Mouse (Mus musculus): ENCODE measurements at regions not wholly inside any gene's neighbourhood (a gene's known extent, or its start where the extent isn't known, plus 50 kb on each side); places are given as distances from the start of the nearest gene placed in this dataset.

GRCm38 (mm10) chr11:17870690-17871089 lies 83.0 kb downstream of the Etaa1 start:
- Histone ChIP-seq H3K27me3 (ENCODE audit: insufficient read depth, low read length) (no peaks in the 10 kb centered on the region; the same call in 1 of the 2 replicates), H3K4me3 (ENCODE audit: low read depth, low read length) (no peak overlapping the region), H3K9me3 (replicated peaks) (no peaks in the 10 kb centered on the region), H3K36me3 (replicated peaks) (no peaks in the 10 kb centered on the region), H3K4me1 (ENCODE audit: insufficient read depth, low read depth, low read length) (no peaks in the 10 kb centered on the region)
- ATAC-seq (ENCODE audit: extremely low read depth, insufficient number of reproducible peaks, low FRiP score, poor library complexity, severe bottlenecking) (no peak), DNase-seq (ENCODE audit: low spot score) (no peak)
- no peak for TF ChIP-seq CTCF (IDR thresholded peaks at IDR 0.05; ENCODE audit: low read depth, low read length)
- no peak for TF ChIP-seq TAL1 (conservative IDR thresholded peaks at IDR 0.05; ENCODE audit: low read depth, low read length)
- no peak for TF ChIP-seq GATA1 (IDR thresholded peaks at IDR 0.05; ENCODE audit: borderline replicate concordance, low read length)
- TF ChIP-seq GATA2 (IDR thresholded peaks at IDR 0.05; ENCODE audit: borderline replicate concordance, low read depth, low read length) = no peak
- no peak for TF ChIP-seq POLR2AphosphoS5 (IDR thresholded peaks at IDR 0.05; ENCODE audit: insufficient replicate concordance, low read depth, low read length)

- H3K4me3 ChIP-seq (ENCODE audit: low read depth, low read length) = no peak overlapping the region
- no peak for ATAC-seq (ENCODE audit: extremely low read depth, insufficient number of reproducible peaks, low FRiP score, poor library complexity, severe bottlenecking)
- no peaks in the 10 kb centered on the region for H3K4me1 ChIP-seq (ENCODE audit: insufficient read depth, low read depth, low read length)
- DNase-seq (ENCODE audit: low spot score) = no peak
- TF ChIP-seq CTCF (IDR thresholded peaks at IDR 0.05; ENCODE audit: low read depth, low read length) (no peak), POLR2AphosphoS5 (IDR thresholded peaks at IDR 0.05; ENCODE audit: insufficient replicate concordance, low read depth, low read length) (no peak), GATA1 (IDR thresholded peaks at IDR 0.05; ENCODE audit: borderline replicate concordance, low read length) (no peak), GATA2 (IDR thresholded peaks at IDR 0.05; ENCODE audit: borderline replicate concordance, low read depth, low read length) (no peak), TAL1 (conservative IDR thresholded peaks at IDR 0.05; ENCODE audit: low read depth, low read length) (no peak)
- H3K9me3 ChIP-seq (replicated peaks) = no peaks in the 10 kb centered on the region
- no peaks in the 10 kb centered on the region for H3K36me3 ChIP-seq (replicated peaks)
- no peaks in the 10 kb centered on the region; the same call in 1 of the 2 replicates for H3K27me3 ChIP-seq (ENCODE audit: insufficient read depth, low read length)
These were observed 81.8 kb downstream of the Etaa1 start for GRCm38 (mm10) chr11:17871920-17872319.

- ATAC-seq (ENCODE audit: extremely low read depth, insufficient number of reproducible peaks, low FRiP score, poor library complexity, severe bottlenecking) (no peak), DNase-seq (ENCODE audit: low spot score) (no peak)
- TF ChIP-seq POLR2AphosphoS5 (IDR thresholded peaks at IDR 0.05; ENCODE audit: insufficient replicate concordance, low read depth, low read length) = no peak
- TF ChIP-seq CTCF (IDR thresholded peaks at IDR 0.05; ENCODE audit: low read depth, low read length) = no peak
- no peak for TF ChIP-seq GATA1 (IDR thresholded peaks at IDR 0.05; ENCODE audit: borderline replicate concordance, low read length)
- no peak for TF ChIP-seq GATA2 (IDR thresholded peaks at IDR 0.05; ENCODE audit: borderline replicate concordance, low read depth, low read length)
- TF ChIP-seq TAL1 (conservative IDR thresholded peaks at IDR 0.05; ENCODE audit: low read depth, low read length) = no peak
These were observed 70.4 kb downstream of the Etaa1 start for GRCm38 (mm10) chr11:17883276-17883675.

More at GRCm38 (mm10) chr11:17883276-17883675, 70.4 kb downstream of the Etaa1 start:
- H3K4me1 ChIP-seq (ENCODE audit: insufficient read depth, low read depth, low read length) = no peaks in the 10 kb centered on the region
- no peaks in the 10 kb centered on the region for H3K9me3 ChIP-seq (replicated peaks)
- H3K4me3 ChIP-seq (ENCODE audit: low read depth, low read length) = no peak overlapping the region
- H3K27me3 ChIP-seq (ENCODE audit: insufficient read depth, low read length) = no peaks in the 10 kb centered on the region
- no peaks in the 10 kb centered on the region for H3K36me3 ChIP-seq (replicated peaks)

Measured in G1E (cell line).